Mouse (Mus musculus) embryonic stem cell, embryonic (primary cell): ENCODE results near the gene Gdi1.
"Not testable (repeated sequence)": the region's sequence is repeated elsewhere in the genome, so short reads cannot be mapped to it uniquely, and the experiment has no call there.

Experiments
- CTCF ChIA-PET, 4 experiments: fragments of 300-600 bp in 2 of 4; fragments of 350-600 bp in 2 of 4; sonication (Branson Sonifier 250); formaldehyde crosslinking; loops; one replicate each; lab custom pipeline; 2022; ENCODE audit warnings: inconsistent platforms in 2 of 4; lab: Charles Lee
- POLR2A ChIA-PET, 4 experiments: fragments of 300-600 bp in 2 of 4; fragments of 350-600 bp in 2 of 4; sonication (Branson Sonifier 250); formaldehyde crosslinking; loops; one replicate each; lab custom pipeline; 2022; ENCODE audit warnings: antibody characterized with exemption in 4 of 4, inconsistent platforms in 1 of 4; lab: Charles Lee

Gdi1 gene

GRCm38 (mm10) chrX:74296538-74297448, 8.0 kb upstream of the Gdi1 start, which contains the start of gene Atp6ap1:
Atp6ap1 (plus strand) TSS chrX:74297097.
- ChIA-PET POLR2A (interaction anchor here in 3 of 4 experiments (0.7 to 3.4 kb wide), 28 partner anchors 8 to 375 kb away, joined by 3 to 38 read pairs (median 4); partner anchors contain the start of genes Rpl10 (in 3 of the 3), Taz (in 3 of the 3), Fam50a (in 2 of the 3) and Arhgap4 (in 1 of the 3)), CTCF (interaction anchor here in 1 of 4 experiments (0.6 kb wide), 1 partner anchor 47 kb away, joined by 4 read pairs; no protein-coding TSS in a partner anchor)

- ChIA-PET CTCF (no interaction called here), POLR2A (interaction anchor here in 2 of 4 experiments (0.6 to 4.0 kb wide), 16 partner anchors 9 to 75 kb away, joined by 3 to 38 read pairs (median 6); partner anchors contain the start of genes Fam50a (in 2 of the 2), Rpl10 (in 2 of the 2), Slc10a3 (in 2 of the 2) and Taz (in 2 of the 2))
These were observed 6.5 kb upstream of the Gdi1 start for GRCm38 (mm10) chrX:74298348-74298747.

GRCm38 (mm10) chrX:74299721-74300120, 5.1 kb upstream of the Gdi1 start:
- POLR2A ChIA-PET, result interaction anchor here in 2 of 4 experiments (0.8 to 4.0 kb wide), 3 partner anchors 29 to 69 kb away, joined by 3 to 20 read pairs (median 4); partner anchors contain the start of gene Rpl10 (in 2 of the 2)

GRCm38 (mm10) chrX:74312540-74313464, 8.0 kb downstream of the Gdi1 start, which contains the start of gene Fam50a:
Fam50a (plus strand) TSS chrX:74313033.
- CTCF ChIA-PET, result interaction anchor here in 2 of 4 experiments (0.7 to 1.7 kb wide), 3 partner anchors 63 to 64 kb away, joined by 3 read pairs; partner anchors contain the start of gene Flna (in 1 of the 2)

More at GRCm38 (mm10) chrX:74299721-74300120, 5.1 kb upstream of the Gdi1 start:
- CTCF ChIA-PET, result no interaction called here

GRCm38 (mm10) chrX:74328725-74329161, 23.9 kb downstream of the Gdi1 start, which contains the start of gene Plxna3:
Plxna3 (plus strand) TSS chrX:74329066.
- POLR2A ChIA-PET, result interaction anchor here in 3 of 4 experiments (0.5 to 5.0 kb wide), 32 partner anchors 10 to 157 kb away, joined by 3 to 43 read pairs (median 4); partner anchors contain the start of genes Fam50a (in 3 of the 3), Rpl10 (in 3 of the 3), G6pdx (in 2 of the 3) and Atp6ap1 (in 1 of the 3)
- CTCF ChIA-PET, result interaction anchor here in 2 of 4 experiments (1.0 to 1.5 kb wide), 2 partner anchors 80 kb away, joined by 3 to 6 read pairs; no protein-coding TSS in a partner anchor

More at GRCm38 (mm10) chrX:74312540-74313464, 8.0 kb downstream of the Gdi1 start, which contains the start of gene Fam50a:
- POLR2A ChIA-PET, result interaction anchor here (0.6 to 5.0 kb wide), 59 partner anchors 8 to 813 kb away, joined by 3 to 74 read pairs (median 4); partner anchors contain the start of genes Gdi1 (in 3 of the 4), Rpl10 (in 3 of the 4), Atp6ap1 (in 2 of the 4) and Dnase1l1 (in 2 of the 4)

- ChIA-PET CTCF (interaction anchor here in 2 of 4 experiments (1.0 to 1.5 kb wide), 2 partner anchors 80 to 81 kb away, joined by 3 to 6 read pairs; no protein-coding TSS in a partner anchor), POLR2A (interaction anchor here in 3 of 4 experiments (0.6 to 5.0 kb wide), 38 partner anchors 8 to 608 kb away, joined by 3 to 43 read pairs (median 4); partner anchors contain the start of genes Fam50a (in 3 of the 3), Rpl10 (in 3 of the 3), G6pdx (in 2 of the 3) and Gdi1 (in 2 of the 3))
These were observed 24.4 kb downstream of the Gdi1 start for GRCm38 (mm10) chrX:74329215-74329671.

- ChIA-PET CTCF (interaction anchor here in 1 of 4 experiments (1.3 kb wide), 1 partner anchor 10 kb away, joined by 4 read pairs; no protein-coding TSS in a partner anchor), POLR2A (interaction anchor here in 3 of 4 experiments (0.7 to 5.0 kb wide), 19 partner anchors 9 to 401 kb away, joined by 3 to 43 read pairs (median 4); partner anchors contain the start of genes Rpl10 (in 3 of the 3), Gdi1 (in 2 of the 3), Fam50a (in 1 of the 3) and Lage3 (in 1 of the 3))
These were observed 25.6 kb downstream of the Gdi1 start for GRCm38 (mm10) chrX:74330166-74330930.

- ChIA-PET CTCF (interaction anchor here in 1 of 4 experiments (0.6 to 1.0 kb wide), 2 partner anchors 21 to 104 kb away, joined by 3 to 6 read pairs; partner anchors contain the start of gene Flna), POLR2A (interaction anchor here in 3 of 4 experiments (0.5 to 3.1 kb wide), 28 partner anchors 9 to 1365 kb away, joined by 3 to 24 read pairs (median 4); partner anchors contain the start of genes Rpl10 (in 3 of the 3), Plxna3 (in 2 of the 3), Slc10a3 (in 2 of the 3) and Ubl4a (in 2 of the 3))
These were observed 48.1 kb downstream of the Gdi1 start for GRCm38 (mm10) chrX:74352645-74353466.

GRCm38 (mm10) chrX:74353467-74353770, 48.6 kb downstream of the Gdi1 start, which contains the start of gene Lage3:
Lage3 (minus strand) TSS chrX:74353618.
- POLR2A ChIA-PET, result interaction anchor here in 3 of 4 experiments (0.5 to 3.1 kb wide), 26 partner anchors 9 to 1365 kb away, joined by 3 to 24 read pairs (median 4); partner anchors contain the start of genes Rpl10 (in 3 of the 3), Plxna3 (in 2 of the 3), Slc10a3 (in 2 of the 3) and Ubl4a (in 2 of the 3)
- CTCF ChIA-PET, result interaction anchor here in 1 of 4 experiments (0.6 to 1.0 kb wide), 2 partner anchors 20 to 104 kb away, joined by 3 to 6 read pairs; partner anchors contain the start of gene Flna

GRCm38 (mm10) chrX:74357069-74357468, 52.3 kb downstream of the Gdi1 start:
- POLR2A ChIA-PET, result interaction anchor here in 1 of 4 experiments (0.7 kb wide), 1 partner anchor 16 kb away, joined by 3 read pairs; the partner anchor contains the start of genes Slc10a3 and Ubl4a

GRCm38 (mm10) chrX:74359171-74359570, 54.4 kb downstream of the Gdi1 start:
- CTCF ChIA-PET, result interaction anchor here in 3 of 4 experiments (0.6 to 0.8 kb wide), 3 partner anchors 52 to 111 kb away, joined by 3 to 8 read pairs (median 3); no protein-coding TSS in a partner anchor
- POLR2A ChIA-PET, result interaction anchor here in 3 of 4 experiments (0.6 to 1.5 kb wide), 15 partner anchors 8 to 393 kb away, joined by 3 to 9 read pairs (median 4); partner anchors contain the start of genes Fam3a (in 2 of the 3), Ikbkg (in 2 of the 3), Rpl10 (in 2 of the 3) and Atp6ap1 (in 1 of the 3)

More at GRCm38 (mm10) chrX:74357069-74357468, 52.3 kb downstream of the Gdi1 start:
- CTCF ChIA-PET, result not testable (repeated sequence)
